Mouse (Mus musculus) hindbrain, embryonic 14.5 days (tissue): ENCODE measurements around the gene Styxl1. TPM values are rescaled to one million over a fixed set of nuclear protein-coding genes. Genes with fewer than 3 reads are reported as not detected.

Source experiments
- ATAC-seq: fragments of 200-750 bp; cut with Nextera tagmentation; 2 replicates; pipeline ENCODE4 v1.8.0; 2017; ENCODE audit warnings: moderate number of reproducible peaks, mild to moderate bottlenecking, moderate TSS enrichment, moderate library complexity; ENCODE audit not compliant: low FRiP score
- DNase-seq: peaks from one replicate; pipeline ENCODE4 v3.0.0-alpha.2; 2015; ENCODE audit warnings: low spot score
- H3K27ac ChIP-seq: fragments of 300-500 bp; sonication (generic); 2 replicates; pipeline ENCODE4 v1.5.1; 2014; ENCODE audit warnings: mild to moderate bottlenecking, moderate library complexity
- H3K27me3 ChIP-seq: fragments of 300-500 bp; sonication (generic); 2 replicates; pipeline ENCODE4 v1.6.1; 2014; ENCODE audit warnings: mild to moderate bottlenecking, low read length, mixed read lengths; ENCODE audit not compliant: control insufficient read depth, insufficient read depth
- H3K36me3 ChIP-seq: fragments of 300-500 bp; sonication (generic); replicated peaks from 2 replicates; pipeline ENCODE4 v1.6.1; 2014; ENCODE audit not compliant: control insufficient read depth, insufficient read depth
- H3K4me1 ChIP-seq: fragments of 300-500 bp; sonication (generic); replicated peaks from 2 replicates; pipeline ENCODE4 v1.6.1; 2014; ENCODE audit warnings: antibody characterized with exemption, low read length, mixed read lengths; ENCODE audit not compliant: control insufficient read depth, insufficient read depth
- H3K4me2 ChIP-seq: fragments of 300-500 bp; sonication (generic); replicated peaks from 2 replicates; pipeline ENCODE4 v1.6.1; 2014; ENCODE audit warnings: mild to moderate bottlenecking, moderate library complexity
- H3K4me3 ChIP-seq: fragments of 300-500 bp; sonication (generic); replicated peaks from 2 replicates; pipeline ENCODE4 v1.5.1; 2014; ENCODE audit warnings: mild to moderate bottlenecking, low read length
- H3K9ac ChIP-seq: fragments of 300-500 bp; sonication (generic); 2 replicates; pipeline ENCODE4 v1.6.1; 2014
- H3K9me3 ChIP-seq: fragments of 300-500 bp; sonication (generic); 2 replicates; pipeline ENCODE4 v1.6.1; 2016; ENCODE audit warnings: low read length; ENCODE audit not compliant: control insufficient read depth
- WGBS: fragments of 180-500 bp; shearing (Covaris S2); extraction: QIAGEN DNeasy Blood & Tissue Kit; methylation state at CpG from one replicate; pipeline ENCODE4 v1.1.7; 2014; 5-methylcytosine and 5-hydroxymethylcytosine counted together
- polyA plus RNA-seq: library from polyadenylated mRNA; unstranded; fragments of >200 nt; fragmentation: Nextera tagmentation; extraction: Ambion mirVana; gene quantifications from 2 replicates; pipeline ENCODE4 v1.2.1, GENCODE M21; 2014

Gene Styxl1
- polyA plus RNA-seq, result 0.25 and 0.30 TPM in 2 replicates

DNA sequence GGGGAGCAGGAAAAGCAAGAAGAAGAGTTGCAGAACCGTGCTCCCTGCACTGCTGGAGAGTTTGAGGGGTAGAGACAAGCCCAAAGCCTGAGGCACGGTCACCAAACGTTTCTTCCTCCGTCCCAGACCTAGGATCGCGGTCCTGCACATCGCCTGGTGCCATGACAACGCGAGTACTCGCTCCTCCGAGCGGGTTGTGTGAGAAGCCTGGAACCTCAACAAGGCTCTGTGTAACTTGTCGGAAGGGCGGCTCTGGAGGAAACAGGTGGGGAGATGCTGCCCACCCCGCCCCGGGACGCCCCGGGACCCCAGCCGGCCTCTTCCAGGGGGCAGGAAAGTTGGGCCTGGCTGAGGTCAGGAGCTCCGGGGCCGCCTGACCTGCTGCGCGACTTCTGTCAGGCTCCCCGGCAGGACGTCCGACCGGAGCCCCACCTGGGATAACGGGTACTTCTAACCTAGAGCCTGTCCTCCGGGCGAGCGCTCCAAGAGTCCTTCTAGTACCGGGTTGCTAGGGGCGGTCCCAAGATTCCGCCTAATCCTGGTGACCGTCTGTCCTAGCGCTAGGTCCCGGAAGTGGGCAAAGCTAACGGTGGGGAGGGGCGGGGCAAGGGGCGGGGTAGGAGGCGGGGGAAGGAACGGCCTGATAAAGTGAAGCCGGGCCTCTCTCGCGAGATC, at the start of gene Styxl1:
Styxl1 (minus strand) TSS at position 590 of the 675 bp plus-strand sequence.
- peaks cover 12% of the 10 kb centered on the region; the same call in 1 of the 2 replicates for H3K36me3 ChIP-seq
- under 1% methylated on average over 43 of the region's 45 CpGs for WGBS
- peak within 1 kb of the TSS; percentile 55 for H3K4me3 ChIP-seq
- H3K9me3 ChIP-seq, result no peaks in the 10 kb centered on the region
- H3K4me2 ChIP-seq, result peak within 1 kb of the TSS; percentile 89
- H3K4me1 ChIP-seq, result peaks cover 20% of the 10 kb centered on the region
- H3K27me3 ChIP-seq, result no peaks in the 10 kb centered on the region
- ATAC-seq (peak; percentile 26), DNase-seq (peak; percentile 51)
- peak within 1 kb of the TSS; percentile 87 for H3K9ac ChIP-seq
- H3K27ac ChIP-seq, result peak within 1 kb of the TSS; percentile 81

DNA sequence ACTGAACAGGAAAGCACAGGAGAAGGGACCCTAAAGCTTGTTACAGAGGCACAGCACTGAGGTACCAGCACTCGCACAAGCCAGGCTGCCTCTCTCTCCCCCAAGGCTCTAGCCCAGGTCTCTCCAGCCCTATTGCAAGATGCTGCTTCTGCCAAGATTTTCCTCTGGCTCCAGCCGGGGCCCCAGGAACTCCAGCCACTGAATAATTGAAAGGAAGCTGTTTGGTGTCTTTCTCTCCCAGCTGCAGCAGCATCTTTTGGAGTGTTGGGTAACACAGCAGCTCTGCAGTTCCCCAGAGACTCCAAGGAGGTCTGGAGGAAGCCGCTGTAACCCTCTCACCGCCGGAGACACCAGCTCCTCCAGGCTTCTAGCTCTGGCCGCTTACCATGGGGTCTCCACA, 48.0 kb upstream of the Styxl1 start:
- Histone ChIP-seq H3K36me3 (peaks cover 10% of the 10 kb centered on the region; the same call in 1 of the 2 replicates), H3K4me2 (no peak overlapping the region), H3K27ac (peak overlapping the region; percentile 75), H3K27me3 (no peaks in the 10 kb centered on the region), H3K4me1 (peaks cover 45% of the 10 kb centered on the region), H3K9ac (peak overlapping the region; percentile 31; the same call in 1 of the 2 replicates), H3K4me3 (no peak overlapping the region), H3K9me3 (no peaks in the 10 kb centered on the region)
- 34% methylated on average over 6 of the region's 6 CpGs for WGBS
- DNase-seq, result no peak
- ATAC-seq, result no peak

GRCm38 (mm10) chr5:135824517-135824916, 46.3 kb upstream of the Styxl1 start:
- no peak overlapping the region for H3K9ac ChIP-seq
- H3K4me2 ChIP-seq, result no peak overlapping the region

GRCm38 (mm10) chr5:135822316-135822944, 44.2 kb upstream of the Styxl1 start:
- ATAC-seq (peak; percentile 79), DNase-seq (peak; percentile 53)
- Histone ChIP-seq H3K36me3 (peaks cover 4% of the 10 kb centered on the region; the same call in 1 of the 2 replicates), H3K4me3 (no peak overlapping the region), H3K27ac (peak overlapping the region; percentile 95), H3K9me3 (no peaks in the 10 kb centered on the region), H3K27me3 (no peaks in the 10 kb centered on the region), H3K4me1 (peaks cover 45% of the 10 kb centered on the region), H3K4me2 (peak overlapping the region; percentile 40), H3K9ac (peak overlapping the region; percentile 40)
- 13% methylated on average over 7 of the region's 7 CpGs for WGBS

More at GRCm38 (mm10) chr5:135824517-135824916, 46.3 kb upstream of the Styxl1 start:
- Histone ChIP-seq H3K27ac (peak overlapping the region; percentile 38; the same call in 1 of the 2 replicates), H3K9me3 (no peaks in the 10 kb centered on the region), H3K27me3 (no peaks in the 10 kb centered on the region), H3K4me1 (peaks cover 45% of the 10 kb centered on the region), H3K36me3 (peaks cover 7% of the 10 kb centered on the region; the same call in 1 of the 2 replicates), H3K4me3 (no peak overlapping the region)
- ATAC-seq (no peak), DNase-seq (no peak)
- WGBS, result 53% methylated on average over 3 of the region's 3 CpGs

DNA sequence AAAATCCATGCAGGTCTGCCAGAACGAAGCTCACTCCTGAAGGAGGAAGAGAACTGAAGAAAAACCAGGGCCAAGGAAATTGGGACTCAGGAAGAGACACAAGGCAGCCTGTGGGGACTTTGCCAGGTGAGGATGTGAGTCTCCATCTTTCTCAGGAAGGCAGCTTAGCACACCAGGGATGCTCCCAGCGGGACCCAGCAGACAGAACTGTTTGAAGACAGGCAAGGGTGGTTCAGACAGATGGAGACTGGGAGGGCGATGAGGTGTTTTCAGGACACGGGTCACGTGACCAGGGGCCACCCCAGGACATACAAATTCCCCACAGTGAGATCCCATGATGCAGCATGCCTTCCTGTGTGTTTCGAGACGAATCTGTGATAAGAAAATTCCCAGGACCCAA, 40.3 kb upstream of the Styxl1 start:
- peaks cover 21% of the 10 kb centered on the region for H3K4me1 ChIP-seq
- no peak overlapping the region for H3K4me3 ChIP-seq
- H3K4me2 ChIP-seq, result no peak overlapping the region
- H3K9me3 ChIP-seq, result no peaks in the 10 kb centered on the region
- no peak overlapping the region for H3K27ac ChIP-seq
- WGBS, result 54% methylated on average over 7 of the region's 7 CpGs
- DNase-seq, result no peak
- no peak overlapping the region for H3K9ac ChIP-seq
- no peaks in the 10 kb centered on the region for H3K27me3 ChIP-seq
- H3K36me3 ChIP-seq, result peaks cover 4% of the 10 kb centered on the region; the same call in 1 of the 2 replicates
- no peak for ATAC-seq

GRCm38 (mm10) chr5:135812991-135813390, 34.8 kb upstream of the Styxl1 start:
- H3K36me3 ChIP-seq, result peaks cover 5% of the 10 kb centered on the region
- ATAC-seq, result 0 out of 2 replicates have a peak, but pooled peaks have one; percentile 31
- H3K4me3 ChIP-seq, result no peak overlapping the region

GRCm38 (mm10) chr5:135807263-135807637, 29.1 kb upstream of the Styxl1 start:
- H3K27me3 ChIP-seq, result no peaks in the 10 kb centered on the region
- ATAC-seq (no peak), DNase-seq (no peak)
- 45% methylated on average over 3 of the region's 3 CpGs for WGBS
- no peaks in the 10 kb centered on the region for H3K9me3 ChIP-seq
- H3K9ac ChIP-seq, result peak overlapping the region; percentile 83
- peak overlapping the region; percentile 86 for H3K4me2 ChIP-seq
- peak overlapping the region; percentile 74 for H3K27ac ChIP-seq
- H3K4me1 ChIP-seq, result peaks cover 12% of the 10 kb centered on the region
- peak overlapping the region; percentile 49 for H3K4me3 ChIP-seq
- H3K36me3 ChIP-seq, result peaks cover 5% of the 10 kb centered on the region; the same call in 1 of the 2 replicates

More at GRCm38 (mm10) chr5:135812991-135813390, 34.8 kb upstream of the Styxl1 start:
- Histone ChIP-seq H3K27ac (no peak overlapping the region), H3K4me2 (no peak overlapping the region), H3K9me3 (no peaks in the 10 kb centered on the region), H3K4me1 (peaks cover 4% of the 10 kb centered on the region), H3K27me3 (no peaks in the 10 kb centered on the region), H3K9ac (no peak overlapping the region)
- 57% methylated on average over 5 of the region's 5 CpGs for WGBS
- no peak for DNase-seq

DNA sequence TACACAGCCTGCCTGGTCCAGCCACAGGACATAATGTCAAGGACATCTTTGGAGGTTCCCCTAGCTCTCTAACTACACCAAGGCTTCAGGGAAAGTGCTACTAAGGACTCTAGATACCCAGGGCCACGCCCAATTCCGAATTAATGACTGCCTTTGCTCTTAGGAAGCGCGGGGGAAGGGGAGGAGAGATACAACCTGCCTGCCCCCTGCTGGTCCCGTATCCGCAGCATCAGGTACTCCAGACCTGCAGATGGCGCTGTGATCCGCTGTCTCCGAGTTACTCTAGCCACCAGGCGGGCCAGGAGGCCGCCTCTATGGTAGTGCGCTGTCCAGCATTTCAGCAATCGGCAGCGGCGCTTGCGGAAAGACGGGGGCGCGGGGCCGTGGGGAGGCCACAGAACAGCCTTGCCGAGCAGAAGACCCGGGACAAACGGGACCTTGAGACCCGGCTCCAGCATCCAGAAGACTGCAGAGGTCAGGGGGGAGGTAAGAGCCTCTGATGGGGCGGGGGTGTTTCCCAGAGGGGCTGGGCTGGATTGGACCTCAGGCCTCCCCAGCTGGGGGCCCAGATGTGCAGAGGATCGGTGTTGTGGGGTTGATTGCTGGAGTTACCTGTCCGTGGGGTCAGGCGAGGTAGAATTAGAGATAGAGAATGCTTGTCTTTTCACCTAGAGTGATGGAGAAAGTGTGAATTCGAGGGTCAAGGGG, 28.5 kb upstream of the Styxl1 start, which contains the start of gene Srrm3:
Srrm3 (plus strand) TSS at position 336 of the 708 bp plus-strand sequence.
- Histone ChIP-seq H3K36me3 (peaks cover 5% of the 10 kb centered on the region; the same call in 1 of the 2 replicates), H3K27me3 (no peaks in the 10 kb centered on the region), H3K4me2 (peak within 1 kb of the TSS; percentile 86), H3K4me3 (peak within 1 kb of the TSS; percentile 49), H3K4me1 (peaks cover 12% of the 10 kb centered on the region), H3K27ac (peak within 1 kb of the TSS; percentile 74), H3K9ac (peak within 1 kb of the TSS; percentile 83), H3K9me3 (no peaks in the 10 kb centered on the region)
- DNase-seq, result peak; percentile 95
- ATAC-seq, result peak; percentile 70
- 4% methylated on average over 29 of the region's 29 CpGs for WGBS

GRCm38 (mm10) chr5:135804735-135805134, 26.6 kb upstream of the Styxl1 start:
- DNase-seq, result no peak
- no peaks in the 10 kb centered on the region for H3K27me3 ChIP-seq
- no peak overlapping the region for H3K4me2 ChIP-seq
- no peak for ATAC-seq
- H3K9ac ChIP-seq, result no peak overlapping the region
- H3K4me1 ChIP-seq, result peaks cover 19% of the 10 kb centered on the region
- no peaks in the 10 kb centered on the region for H3K36me3 ChIP-seq
- peak overlapping the region; percentile 29; the same call in 1 of the 2 replicates for H3K27ac ChIP-seq
- H3K4me3 ChIP-seq, result no peak overlapping the region
- H3K9me3 ChIP-seq, result no peaks in the 10 kb centered on the region
- WGBS, result 38% methylated on average over 2 of the region's 2 CpGs
